Mouse (Mus musculus): ENCODE results near the gene Olfr623. TPM values are rescaled to one million over a fixed set of nuclear protein-coding genes. Genes with fewer than 3 reads are reported as not detected.

Gene Olfr623
- polyA plus RNA-seq (2017; shearing (Covaris generic)), result not detected

DNA sequence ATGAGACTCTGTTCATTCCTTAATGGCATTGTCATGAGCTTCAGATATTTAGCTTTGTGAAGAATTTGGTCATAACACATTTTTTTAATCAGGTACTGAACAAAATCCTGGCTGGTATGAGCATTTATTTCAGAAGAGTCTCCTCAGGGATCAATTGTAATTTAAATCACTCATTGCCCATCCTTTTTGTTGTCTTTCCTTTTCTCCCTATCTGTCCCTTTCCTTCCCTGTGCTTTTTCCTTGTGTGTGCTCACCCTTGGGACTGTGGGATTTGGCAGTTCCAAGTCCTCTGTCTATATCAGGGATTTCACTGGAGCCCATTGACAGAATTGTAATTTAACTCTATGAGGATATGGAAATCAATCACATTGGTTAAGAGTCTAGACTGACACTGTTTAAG lies at the start of gene Olfr623:
Olfr623 (minus strand) TSS at position 101 of the 400 bp plus-strand sequence.

DNA sequence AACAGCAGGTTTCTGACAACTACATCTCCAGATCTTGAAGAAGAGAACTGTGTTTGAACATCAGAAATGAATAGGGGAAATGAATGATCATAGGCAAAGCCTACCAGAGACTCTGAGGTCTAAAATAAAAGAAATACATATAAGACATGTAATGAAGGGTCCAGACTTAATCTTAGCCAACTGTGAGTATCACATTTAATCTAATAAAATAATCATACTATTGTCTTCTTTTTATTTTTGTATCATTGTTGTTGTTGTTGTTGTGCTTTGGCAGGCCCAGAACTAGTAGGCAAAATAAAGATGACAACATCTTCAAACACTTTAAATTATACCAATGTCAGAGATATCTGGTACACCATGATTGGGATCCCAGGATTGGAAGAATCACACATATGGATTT lies 18.9 kb upstream of the Olfr623 start, which contains the start of gene Olfr625-ps1:
Olfr625-ps1 (plus strand) TSS at position 301 of the 400 bp plus-strand sequence.

DNA sequence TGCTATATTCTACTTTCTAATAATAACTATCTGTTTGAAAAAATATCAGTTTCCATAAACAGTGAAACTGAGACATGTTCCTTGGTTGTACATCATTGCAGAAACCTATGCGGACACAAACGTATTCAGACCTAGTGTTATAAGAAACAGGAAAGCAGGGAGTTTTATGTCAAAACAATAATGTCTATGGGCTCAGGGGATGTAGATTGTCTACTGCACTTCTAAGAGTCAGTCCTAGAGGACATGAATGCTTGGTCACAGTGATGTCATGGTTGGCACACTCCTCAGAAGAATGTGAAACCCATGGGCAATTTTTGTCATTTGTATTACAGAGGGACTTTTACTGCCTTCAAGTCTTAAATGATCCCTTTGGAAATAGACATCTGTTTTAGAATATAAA lies 7.6 kb upstream of the Olfr623 start, which contains the start of gene Olfr624:
Olfr624 (minus strand) TSS at position 101 of the 400 bp plus-strand sequence.

GRCm38 (mm10) chr7:103642602-103643001 lies 20.9 kb downstream of the Olfr623 start, which contains the start of gene Olfr622:
TSS of gene Olfr622 (minus strand) at chr7:103642702.

GRCm38 (mm10) chr7:103612434-103612833 lies 51.1 kb downstream of the Olfr623 start, which contains the start of gene Olfr620:
TSS of gene Olfr620 (minus strand) at chr7:103612534.

Other genes starting within 250 kb of the Olfr623 start
- gene Usp17lc, start 248.6 kb downstream of the Olfr623 start, polyA plus RNA-seq (2017; shearing (Covaris generic)), result not detected
- not detected for gene Olfr605, start 218.3 kb downstream of the Olfr623 start, polyA plus RNA-seq (2017; shearing (Covaris generic))
- gene Olfr606, start 214.7 kb downstream of the Olfr623 start, polyA plus RNA-seq (2017; shearing (Covaris generic)), result not detected
- gene Olfr607, start 199.5 kb downstream of the Olfr623 start, polyA plus RNA-seq (2017; shearing (Covaris generic)), result 0.20 TPM
- not detected for gene Olfr608, start 193.8 kb downstream of the Olfr623 start, polyA plus RNA-seq (2017; shearing (Covaris generic))
- not detected for gene Olfr609, start 165.6 kb downstream of the Olfr623 start, polyA plus RNA-seq (2017; shearing (Covaris generic))
- gene Olfr610, start 151.6 kb downstream of the Olfr623 start, polyA plus RNA-seq (2017; shearing (Covaris generic)), result not detected
- not detected for gene Olfr611, start 142.9 kb downstream of the Olfr623 start, polyA plus RNA-seq (2017; shearing (Covaris generic))
- gene Olfr612, start 121.0 kb downstream of the Olfr623 start, polyA plus RNA-seq (2017; shearing (Covaris generic)), result not detected
- 0.06 TPM for gene Olfr613, start 115.6 kb downstream of the Olfr623 start, polyA plus RNA-seq (2017; shearing (Covaris generic))
- not detected for gene Olfr615, start 107.6 kb downstream of the Olfr623 start, polyA plus RNA-seq (2017; shearing (Covaris generic))
- not detected for gene Olfr616, start 94.6 kb downstream of the Olfr623 start, polyA plus RNA-seq (2017; shearing (Covaris generic))
- not detected for gene Olfr617, start 90.6 kb downstream of the Olfr623 start, polyA plus RNA-seq (2017; shearing (Covaris generic))
- not detected for gene Olfr618, start 73.6 kb downstream of the Olfr623 start, polyA plus RNA-seq (2017; shearing (Covaris generic))
- gene Olfr619, start 63.1 kb downstream of the Olfr623 start, polyA plus RNA-seq (2017; shearing (Covaris generic)), result not detected
- 0.25 TPM for gene Olfr620, start 51.2 kb downstream of the Olfr623 start, polyA plus RNA-seq (2017; shearing (Covaris generic))
- gene Olfr622, start 21.0 kb downstream of the Olfr623 start, polyA plus RNA-seq (2017; shearing (Covaris generic)), result not detected
- gene Olfr624, start 7.5 kb upstream of the Olfr623 start, polyA plus RNA-seq (2017; shearing (Covaris generic)), result 0.06 TPM
- gene Olfr625-ps1, start 19.0 kb upstream of the Olfr623 start, polyA plus RNA-seq (2017; shearing (Covaris generic)), result not detected
- gene Olfr243, start 51.0 kb upstream of the Olfr623 start, polyA plus RNA-seq (2017; shearing (Covaris generic)), result not detected
- gene Olfr628, start 66.7 kb upstream of the Olfr623 start, polyA plus RNA-seq (2017; shearing (Covaris generic)), result not detected
- not detected for gene Olfr629, start 81.2 kb upstream of the Olfr623 start, polyA plus RNA-seq (2017; shearing (Covaris generic))
- gene Olfr630, start 93.6 kb upstream of the Olfr623 start, polyA plus RNA-seq (2017; shearing (Covaris generic)), result not detected
- gene Olfr69, start 107.9 kb upstream of the Olfr623 start, polyA plus RNA-seq (2017; shearing (Covaris generic)), result not detected
- gene Olfr68, start 116.0 kb upstream of the Olfr623 start, polyA plus RNA-seq (2017; shearing (Covaris generic)), result not detected
- gene Olfr67, start 128.1 kb upstream of the Olfr623 start, polyA plus RNA-seq (2017; shearing (Covaris generic)), result not detected
- not detected for gene Hbb-bt, start 150.3 kb upstream of the Olfr623 start, polyA plus RNA-seq (2017; shearing (Covaris generic))
- 1.2 TPM for gene Hbb-bs, start 164.4 kb upstream of the Olfr623 start, polyA plus RNA-seq (2017; shearing (Covaris generic))
- not detected for gene Hbb-bh2, start 176.8 kb upstream of the Olfr623 start, polyA plus RNA-seq (2017; shearing (Covaris generic))
- gene Hbb-bh1, start 179.5 kb upstream of the Olfr623 start, polyA plus RNA-seq (2017; shearing (Covaris generic)), result not detected
- not detected for gene Hbb-y, start 189.5 kb upstream of the Olfr623 start, polyA plus RNA-seq (2017; shearing (Covaris generic))
- not detected for gene Olfr66, start 222.6 kb upstream of the Olfr623 start, polyA plus RNA-seq (2017; shearing (Covaris generic))
- not detected for gene Olfr64, start 230.8 kb upstream of the Olfr623 start, polyA plus RNA-seq (2017; shearing (Covaris generic))
- not detected for gene Olfr65, start 239.8 kb upstream of the Olfr623 start, polyA plus RNA-seq (2017; shearing (Covaris generic))

Measured in naive thymus-derived CD4-positive, alpha-beta T cell, adult 5 months (primary cell).